Mouse (Mus musculus): ENCODE measurements around the gene Olr1. TPM values are rescaled to one million over a fixed set of nuclear protein-coding genes. Genes with fewer than 3 reads are reported as not detected.

The Olr1 gene
- total RNA-seq, 2 experiments from 2014 or later, result not detected

Other genes with a start within 250 kb of the Olr1 start
- gene Cd69, start 231.7 kb downstream of the Olr1 start, total RNA-seq (2021), result not detected
- gene 4922502D21Rik, start 175.4 kb downstream of the Olr1 start, total RNA-seq (2021), result not detected
- gene Clec12a, start 164.5 kb downstream of the Olr1 start, total RNA-seq (2021), result under 1 TPM in 1 of 2 experiments, not detected in 1; 0.10 TPM
- not detected for gene Clec12b, start 121.3 kb downstream of the Olr1 start, total RNA-seq (2021)
- under 1 TPM in 1 of 2 experiments, not detected in 1; 0.35 TPM for gene Clec1b, start 109.9 kb downstream of the Olr1 start, total RNA-seq (2021)
- not detected for gene Clec9a, start 98.3 kb downstream of the Olr1 start, total RNA-seq (2021)
- 1 to 10 TPM; 3.5 to 4.5 TPM for gene Clec1a, start 55.2 kb downstream of the Olr1 start, total RNA-seq (2021)
- gene Tmem52b, start 5.4 kb upstream of the Olr1 start, total RNA-seq (2021), result not detected
- 10 to 100 TPM; 27.8 to 35.4 TPM for gene Gabarapl1, start 26.0 kb upstream of the Olr1 start, total RNA-seq (2021)
- gene Klre1, start 70.7 kb upstream of the Olr1 start, total RNA-seq (2021), result not detected
- not detected for gene Klrd1, start 84.6 kb upstream of the Olr1 start, total RNA-seq (2021)
- not detected for gene Klrk1, start 116.7 kb upstream of the Olr1 start, total RNA-seq (2021)
- not detected for gene Klrc3, start 136.2 kb upstream of the Olr1 start, total RNA-seq (2021)
- not detected for gene Klrc2, start 153.5 kb upstream of the Olr1 start, total RNA-seq (2021)
- not detected for gene Klrc1, start 171.8 kb upstream of the Olr1 start, total RNA-seq (2021)
- gene Klri1, start 210.0 kb upstream of the Olr1 start, total RNA-seq (2021), result not detected
- gene Klri2, start 233.3 kb upstream of the Olr1 start, total RNA-seq (2021), result not detected